Mouse (Mus musculus) adrenal gland, postnatal 36 days (tissue): ENCODE data around the gene Inka1. TPM values are rescaled to one million over a fixed set of nuclear protein-coding genes. Genes with fewer than 3 reads are reported as not detected.

Experiments used
- DNase-seq, 2 experiments: peaks; one replicate each; pipeline ENCODE4 v3.0.0; 2021; ENCODE audit warnings: mixed read lengths in 1 of 2
- total RNA-seq, 2 experiments: library from RNA; stranded (reverse); gene quantifications; 2 replicates each; pipeline ENCODE4 v1.2.3; 2021

Inka1 gene
- total RNA-seq, 2 experiments from 2014 or later, result 4.0 to 5.7 TPM

DNA sequence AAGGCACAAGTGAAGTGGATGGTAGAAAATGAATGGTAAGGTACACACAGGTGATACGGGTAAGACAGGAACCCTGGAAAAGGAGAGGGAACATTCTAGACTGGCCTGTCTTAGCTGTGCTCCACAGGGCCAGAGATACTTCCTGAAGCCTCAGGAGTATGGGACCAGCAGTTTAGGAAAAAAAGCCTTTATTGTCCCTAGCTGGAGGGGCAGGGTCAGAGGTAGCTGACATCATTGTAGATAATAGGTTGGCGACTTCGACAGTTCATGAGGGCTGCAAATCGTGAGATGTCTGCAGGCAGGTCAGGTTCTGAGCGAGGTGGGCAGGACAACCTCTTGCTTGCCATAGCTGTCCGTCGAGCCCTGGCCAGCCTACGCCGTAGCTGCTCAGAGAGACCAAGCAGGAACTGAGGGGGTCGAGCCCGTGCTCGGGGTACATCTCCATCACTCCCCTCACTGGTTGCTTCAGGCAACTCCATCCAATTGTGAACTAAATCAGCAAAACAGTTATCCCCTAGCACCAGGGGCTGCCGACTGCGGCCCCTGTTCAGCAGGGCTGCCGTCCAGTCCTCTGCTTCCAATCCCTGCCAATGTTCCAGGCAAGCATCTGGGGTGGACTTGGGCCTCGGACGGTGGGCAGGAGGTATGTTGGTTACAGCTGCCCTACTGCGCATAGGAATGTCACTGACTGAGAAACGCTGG is 1.5 kb downstream of the Inka1 start:
- DNase-seq, result no peak

GRCm38 (mm10) chr9:107983421-107983890 is 2.2 kb downstream of the Inka1 start:
- DNase-seq, result peak; percentile 68 to 85

- DNase-seq, result peak; percentile 61 to 74
These were observed 2.9 kb downstream of the Inka1 start, which contains the start of gene Gm20661 for GRCm38 (mm10) chr9:107982681-107983346. Gene Gm20661, plus strand, starts transcription at chr9:107983058.

GRCm38 (mm10) chr9:107981684-107982605 is 3.7 kb downstream of the Inka1 start:
- DNase-seq, result no peak

- no peak for DNase-seq
These were observed 6.9 kb downstream of the Inka1 start for GRCm38 (mm10) chr9:107978815-107979214.

GRCm38 (mm10) chr9:107975399-107976386 is 10.0 kb downstream of the Inka1 start, which contains the start of gene Uba7:
Gene Uba7, plus strand, starts transcription at chr9:107975505.
- DNase-seq, result peak in 1 of 2 experiments; percentile 35

DNA sequence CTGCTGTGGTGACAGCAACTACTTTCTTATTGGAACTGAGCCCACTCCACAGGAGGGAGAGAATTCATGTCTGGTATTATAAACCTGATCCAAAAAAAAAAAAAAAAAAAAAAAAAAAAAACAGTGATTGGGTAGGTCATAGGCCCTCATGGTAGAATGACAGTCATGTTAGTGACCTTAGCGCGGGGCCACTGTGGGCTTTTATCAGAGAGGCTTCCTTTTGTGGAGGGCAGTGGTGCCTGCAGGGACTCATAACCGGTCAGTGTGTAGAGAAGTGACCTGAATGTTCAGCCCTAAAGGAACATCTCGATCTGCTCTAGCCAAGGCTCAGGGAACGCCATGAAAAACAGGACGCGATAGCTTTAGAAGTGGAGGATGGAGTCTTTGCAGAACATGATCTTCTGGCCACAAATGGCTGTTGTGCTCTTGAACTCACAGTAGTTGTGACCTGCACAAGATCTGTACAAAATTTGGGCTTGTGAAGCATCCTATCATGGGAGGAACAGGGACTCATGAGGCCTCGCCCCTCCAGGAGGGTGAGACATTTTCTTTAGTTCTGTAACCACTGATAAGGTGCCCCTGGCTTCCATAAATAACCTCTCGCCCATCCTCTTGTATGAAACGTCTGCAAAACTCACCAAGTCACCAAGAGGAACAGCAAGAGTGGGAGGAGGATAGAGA is 11.0 kb downstream of the Inka1 start:
- DNase-seq, result no peak

- no peak for DNase-seq
These were observed 13.8 kb downstream of the Inka1 start for GRCm38 (mm10) chr9:107971690-107972541.

DNA sequence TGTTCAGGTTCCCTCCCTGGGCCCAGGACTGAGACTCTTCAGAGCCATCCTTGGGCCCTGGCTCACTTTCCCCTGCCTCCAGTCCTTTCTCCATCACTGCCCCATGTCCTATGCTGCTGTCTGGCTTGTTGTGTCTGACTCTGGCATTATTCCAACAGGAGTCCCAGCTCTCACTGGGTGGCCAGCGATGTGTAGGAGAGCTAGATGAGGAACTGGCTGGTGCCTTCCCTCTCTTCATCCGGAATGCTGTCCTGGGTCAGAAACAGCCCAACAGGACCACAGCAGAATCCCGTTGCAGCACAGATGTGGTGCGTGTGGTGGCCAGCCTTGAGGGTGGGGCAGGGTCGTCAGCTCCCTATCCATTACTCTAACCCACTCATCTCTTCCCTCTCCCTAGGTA is 15.4 kb downstream of the Inka1 start:
- no peak for DNase-seq

- DNase-seq, result no peak
These were observed 17.1 kb downstream of the Inka1 start for GRCm38 (mm10) chr9:107968531-107968930.

- DNase-seq, result no peak
These were observed 18.2 kb downstream of the Inka1 start for GRCm38 (mm10) chr9:107967437-107967836.

DNA sequence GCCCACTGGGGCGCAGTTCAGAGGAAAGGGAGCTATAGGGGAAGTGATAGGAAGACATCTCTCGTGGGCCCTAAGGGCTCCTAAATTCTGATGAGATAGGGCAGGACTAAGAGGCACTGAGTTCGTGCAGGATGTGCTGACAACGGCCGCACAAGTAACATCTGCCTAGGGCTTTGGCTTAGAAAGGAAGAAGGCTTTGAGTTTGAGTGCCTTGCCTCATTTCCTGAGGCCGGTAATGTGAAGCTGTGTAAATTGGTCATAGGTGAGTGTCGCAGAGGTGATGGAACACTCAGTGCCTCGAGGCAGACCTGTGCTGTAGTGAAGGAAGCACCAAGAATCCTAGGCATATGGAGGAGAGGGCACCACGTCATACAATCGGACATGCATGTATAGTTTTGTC is 19.0 kb downstream of the Inka1 start:
- no peak for DNase-seq

- no peak for DNase-seq
These were observed 21.0 kb downstream of the Inka1 start for GRCm38 (mm10) chr9:107964681-107965080.

GRCm38 (mm10) chr9:107963700-107964099 is 22.0 kb downstream of the Inka1 start:
- DNase-seq, result peak; percentile 85 to 91

GRCm38 (mm10) chr9:107962916-107963315 is 22.8 kb downstream of the Inka1 start:
- DNase-seq, result no peak

DNA sequence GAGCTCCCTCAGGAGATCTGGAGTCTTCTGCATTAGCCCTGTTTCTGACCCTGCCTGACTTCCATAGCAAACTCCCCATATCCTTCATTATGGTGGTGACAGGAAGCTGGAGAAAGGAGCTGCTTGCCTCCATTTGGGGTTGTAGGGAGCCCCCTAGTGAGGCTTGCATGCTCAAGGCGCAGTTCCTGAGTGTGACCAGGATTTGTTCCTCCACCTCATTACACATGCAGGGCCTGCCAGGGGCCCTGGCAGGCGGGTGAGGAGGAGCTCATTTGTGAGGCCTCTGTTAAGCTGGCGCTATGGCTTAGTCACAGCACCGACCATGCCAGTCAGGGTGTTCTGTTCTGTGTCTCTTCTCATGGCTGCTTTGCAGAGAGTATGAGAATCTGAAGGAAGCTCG is 23.8 kb downstream of the Inka1 start:
- peak in 1 of 2 experiments; percentile 49 for DNase-seq

GRCm38 (mm10) chr9:107961351-107961762 is 24.3 kb downstream of the Inka1 start:
- DNase-seq, result no peak

DNA sequence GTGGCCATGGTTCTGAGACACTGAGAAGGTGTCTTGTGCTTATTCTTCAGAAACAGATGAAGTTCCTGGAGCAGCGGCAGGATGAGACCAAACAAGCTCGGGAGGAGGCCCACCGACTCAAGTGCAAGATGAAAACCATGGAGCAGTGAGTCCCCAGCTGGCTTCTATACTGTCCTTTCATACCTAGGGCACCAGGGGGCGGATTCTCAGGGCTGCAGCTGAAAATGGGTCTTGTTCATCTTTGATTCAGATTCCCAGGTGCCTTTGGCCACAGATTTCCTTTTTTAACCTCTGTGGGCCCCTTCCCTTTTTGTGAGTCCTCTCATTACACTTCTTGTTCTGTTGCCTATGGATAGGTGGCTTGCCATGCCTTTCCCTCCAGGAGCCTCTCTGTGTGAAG is 24.8 kb downstream of the Inka1 start:
- no peak for DNase-seq

DNA sequence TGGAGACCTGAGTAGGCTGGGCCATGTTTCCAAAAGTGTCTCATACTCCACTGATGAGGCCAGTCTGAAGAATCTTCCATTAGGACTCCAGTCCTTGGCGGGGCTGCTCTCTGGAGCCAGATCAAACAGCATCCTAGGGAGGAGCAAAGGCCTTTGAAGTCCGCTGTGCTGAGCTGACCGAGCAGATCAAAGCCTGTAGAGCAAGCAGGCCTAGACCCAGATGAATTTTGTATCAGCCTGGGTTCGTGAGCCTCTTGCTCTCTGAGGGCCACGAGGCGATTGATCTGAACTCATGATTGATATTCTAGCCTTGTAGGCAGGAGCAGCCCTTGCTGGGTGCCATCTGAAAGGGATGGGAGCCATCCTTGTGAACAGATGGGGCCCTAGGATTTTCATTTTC is 25.8 kb downstream of the Inka1 start:
- DNase-seq, result peak; percentile 58 to 62
